Mouse (Mus musculus) liver, postnatal 0 days (tissue): ENCODE measurements around the gene Nup107. TPM values are rescaled to one million over a fixed set of nuclear protein-coding genes. Genes with fewer than 3 reads are reported as not detected.
A peak's percentile ranks its signal among the peaks of the same experiment; 100 is the strongest.

Experiments used
- ATAC-seq: fragments of 200-750 bp; cut with Nextera tagmentation; 2 replicates; pipeline ENCODE4 v1.8.0; 2017; ENCODE audit warnings: mild to moderate bottlenecking, moderate library complexity
- DNase-seq: peaks from one replicate; pipeline ENCODE4 v3.0.0-alpha.2; 2016
- H3K27ac ChIP-seq: fragments of 300-500 bp; sonication (generic); 2 replicates; pipeline ENCODE4 v1.5.1; 2014; ENCODE audit warnings: antibody characterized with exemption, moderate library complexity, mild to moderate bottlenecking, low read depth
- H3K27me3 ChIP-seq: fragments of 300-500 bp; sonication (generic); 2 replicates; pipeline ENCODE4 v1.6.1; 2014; ENCODE audit warnings: low read length, control low read depth, mixed read lengths; ENCODE audit not compliant: insufficient read depth
- H3K36me3 ChIP-seq: fragments of 300-500 bp; sonication (generic); replicated peaks from 2 replicates; pipeline ENCODE4 v1.6.1; 2014; ENCODE audit warnings: mild to moderate bottlenecking, control low read depth, low read length, moderate library complexity, mixed read lengths; ENCODE audit not compliant: insufficient read depth
- H3K4me1 ChIP-seq: fragments of 300-500 bp; sonication (generic); 2 replicates; pipeline ENCODE4 v1.6.1; 2014; ENCODE audit warnings: antibody characterized with exemption, mild to moderate bottlenecking, control low read depth; ENCODE audit not compliant: insufficient read depth
- H3K4me2 ChIP-seq: fragments of 300-500 bp; sonication (generic); 2 replicates; pipeline ENCODE4 v1.6.1; 2014; ENCODE audit warnings: low read depth, mild to moderate bottlenecking, low read length, moderate library complexity, mixed read lengths
- H3K4me3 ChIP-seq: fragments of 300-500 bp; sonication (generic); 2 replicates; pipeline ENCODE4 v1.5.1; 2014; ENCODE audit warnings: low read depth, low read length
- H3K9ac ChIP-seq: fragments of 300-500 bp; sonication (generic); replicated peaks from 2 replicates; pipeline ENCODE4 v1.6.1; 2014; ENCODE audit warnings: mild to moderate bottlenecking, moderate library complexity
- H3K9me3 ChIP-seq: fragments of 300-500 bp; sonication (generic); 2 replicates; pipeline ENCODE4 v1.6.1; 2016; ENCODE audit warnings: mild to moderate bottlenecking, control low read depth, low read length, mixed read lengths
- CTCF ChIP-seq: sonication (generic); IDR thresholded peaks from 2 replicates; pipeline ENCODE4 v1.5.1; 2016; ENCODE audit warnings: antibody characterized with exemption, low read depth
- EP300 ChIP-seq: IDR thresholded peaks from 2 replicates; pipeline ENCODE4 v1.6.1; 2016; ENCODE audit warnings: antibody characterized with exemption, low read depth, mild to moderate bottlenecking
- WGBS: fragments of 180-500 bp; shearing (Covaris S2); extraction: QIAGEN DNeasy Blood & Tissue Kit; methylation state at CpG from one replicate; pipeline ENCODE4 v1.1.7; 2014; ENCODE audit not compliant: insufficient replicate concordance; 5-methylcytosine and 5-hydroxymethylcytosine counted together
- polyA plus RNA-seq: library from polyadenylated mRNA; unstranded; fragments of >200 nt; fragmentation: Nextera tagmentation; extraction: Ambion mirVana; gene quantifications from 2 replicates; pipeline ENCODE4 v1.2.1, GENCODE M21; 2015

The Nup107 gene
- polyA plus RNA-seq, 1 experiment from 2014 or later = 15.0 TPM

- Histone ChIP-seq H3K4me1 (peaks cover 22% of the 10 kb centered on the region), H3K36me3 (peaks cover 20% of the 10 kb centered on the region), H3K9me3 (no peaks in the 10 kb centered on the region), H3K4me3 (peak overlapping the region; percentile 89; the same call in 1 of the 2 replicates), H3K9ac (no peak overlapping the region; the same call in 1 of the 2 replicates), H3K27me3 (no peaks in the 10 kb centered on the region), H3K27ac (no peak overlapping the region), H3K4me2 (peak overlapping the region; percentile 85; the same call in 1 of the 2 replicates)
- TF ChIP-seq EP300 (no peak), CTCF (no peak)
- ATAC-seq (no peak), DNase-seq (no peak)
- 89% methylated on average over 17 of the region's 17 CpGs for WGBS
Observed at GRCm38 (mm10) chr10:117790421-117791170, 1.9 kb downstream of the Nup107 start.

- Histone ChIP-seq H3K9me3 (no peaks in the 10 kb centered on the region), H3K4me1 (peaks cover 22% of the 10 kb centered on the region), H3K27ac (no peak overlapping the region), H3K4me2 (no peak overlapping the region), H3K27me3 (no peaks in the 10 kb centered on the region), H3K9ac (no peak overlapping the region), H3K36me3 (peaks cover 24% of the 10 kb centered on the region), H3K4me3 (no peak overlapping the region)
- DNase-seq (no peak), ATAC-seq (no peak)
- 81% methylated on average over 1 of the region's 1 CpGs for WGBS
- no peak for TF ChIP-seq CTCF
- TF ChIP-seq EP300 = no peak
Observed at GRCm38 (mm10) chr10:117790011-117790410, 2.5 kb downstream of the Nup107 start.

- H3K4me2 ChIP-seq = no peak overlapping the region
- no peak for ATAC-seq
- peaks cover 58% of the 10 kb centered on the region for H3K36me3 ChIP-seq
- no peaks in the 10 kb centered on the region for H3K4me1 ChIP-seq
- H3K27ac ChIP-seq = no peak overlapping the region
- no peak overlapping the region for H3K4me3 ChIP-seq
- 69% methylated on average over 7 of the region's 7 CpGs for WGBS
- no peak for DNase-seq
- no peaks in the 10 kb centered on the region for H3K27me3 ChIP-seq
- no peak for TF ChIP-seq EP300
- no peak for TF ChIP-seq CTCF
- H3K9ac ChIP-seq = no peak overlapping the region
- H3K9me3 ChIP-seq = no peaks in the 10 kb centered on the region
Observed at GRCm38 (mm10) chr10:117784646-117785045, 7.9 kb downstream of the Nup107 start.

- 91% methylated on average over 13 of the region's 13 CpGs for WGBS
Observed at GRCm38 (mm10) chr10:117783786-117784420, 8.6 kb downstream of the Nup107 start.

GRCm38 (mm10) chr10:117782491-117783260 lies 9.8 kb downstream of the Nup107 start:
- H3K4me2 ChIP-seq = no peak overlapping the region
- H3K27ac ChIP-seq = no peak overlapping the region
- no peaks in the 10 kb centered on the region for H3K4me1 ChIP-seq
- no peaks in the 10 kb centered on the region for H3K9me3 ChIP-seq
- H3K36me3 ChIP-seq = peaks cover 70% of the 10 kb centered on the region
- 91% methylated on average over 14 of the region's 14 CpGs for WGBS
- H3K27me3 ChIP-seq = no peaks in the 10 kb centered on the region
- ATAC-seq (no peak), DNase-seq (no peak)
- TF ChIP-seq EP300 (no peak), CTCF (no peak)
- no peak overlapping the region for H3K4me3 ChIP-seq
- H3K9ac ChIP-seq = no peak overlapping the region

More at GRCm38 (mm10) chr10:117783786-117784420, 8.6 kb downstream of the Nup107 start:
- peaks cover 62% of the 10 kb centered on the region for H3K36me3 ChIP-seq
- H3K27me3 ChIP-seq = no peaks in the 10 kb centered on the region
- TF ChIP-seq EP300 (no peak), CTCF (no peak)
- DNase-seq (no peak), ATAC-seq (no peak)
- H3K4me1 ChIP-seq = no peaks in the 10 kb centered on the region
- no peak overlapping the region for H3K9ac ChIP-seq
- H3K4me2 ChIP-seq = no peak overlapping the region
- no peak overlapping the region for H3K4me3 ChIP-seq
- no peaks in the 10 kb centered on the region for H3K9me3 ChIP-seq
- no peak overlapping the region for H3K27ac ChIP-seq

GRCm38 (mm10) chr10:117782056-117782455 lies 10.4 kb downstream of the Nup107 start:
- WGBS = 90% methylated on average over 2 of the region's 2 CpGs
- H3K4me1 ChIP-seq = no peaks in the 10 kb centered on the region
- no peaks in the 10 kb centered on the region for H3K9me3 ChIP-seq
- no peaks in the 10 kb centered on the region for H3K27me3 ChIP-seq
- peaks cover 73% of the 10 kb centered on the region for H3K36me3 ChIP-seq
- ATAC-seq = no peak
- TF ChIP-seq EP300 (no peak), CTCF (no peak)
- no peak overlapping the region for H3K9ac ChIP-seq
- no peak overlapping the region for H3K4me3 ChIP-seq
- H3K27ac ChIP-seq = no peak overlapping the region
- DNase-seq = no peak
- no peak overlapping the region for H3K4me2 ChIP-seq
